Mouse (Mus musculus) lung, postnatal 0 days (tissue): ENCODE results near the gene 4930402F06Rik.

Experiments used
- CTCF ChIP-seq: IDR thresholded peaks from 2 replicates; pipeline ENCODE4 v1.5.1; 2016; ENCODE audit warnings: antibody characterized with exemption, mild to moderate bottlenecking
- EP300 ChIP-seq: IDR thresholded peaks from 2 replicates; pipeline ENCODE4 v1.6.1; 2016; ENCODE audit warnings: antibody characterized with exemption, mild to moderate bottlenecking, control low read depth

DNA sequence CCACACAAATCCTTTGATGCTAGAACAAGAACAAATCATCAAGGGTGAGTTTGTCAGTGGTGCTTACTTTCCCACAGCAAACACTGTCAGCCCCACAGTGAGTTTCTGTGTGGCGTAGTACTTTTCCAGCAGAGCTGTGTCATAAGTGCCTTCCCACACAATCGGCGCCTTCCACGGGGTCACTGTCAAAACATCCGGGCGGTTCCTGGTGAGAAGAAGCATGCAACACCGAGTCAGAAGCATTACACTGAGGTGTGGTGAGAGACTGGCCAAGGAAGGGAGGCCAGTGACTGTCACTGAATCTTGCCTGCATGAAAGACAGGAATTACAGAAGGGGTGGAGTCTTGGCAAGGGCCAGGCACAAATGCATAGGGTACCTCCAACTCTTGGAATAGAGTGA is 10.9 kb upstream of the 4930402F06Rik start:
- TF ChIP-seq CTCF: no peak
- no peak for TF ChIP-seq EP300
